Mouse (Mus musculus): ENCODE results near the gene Gja6.

The Gja6 gene

DNA sequence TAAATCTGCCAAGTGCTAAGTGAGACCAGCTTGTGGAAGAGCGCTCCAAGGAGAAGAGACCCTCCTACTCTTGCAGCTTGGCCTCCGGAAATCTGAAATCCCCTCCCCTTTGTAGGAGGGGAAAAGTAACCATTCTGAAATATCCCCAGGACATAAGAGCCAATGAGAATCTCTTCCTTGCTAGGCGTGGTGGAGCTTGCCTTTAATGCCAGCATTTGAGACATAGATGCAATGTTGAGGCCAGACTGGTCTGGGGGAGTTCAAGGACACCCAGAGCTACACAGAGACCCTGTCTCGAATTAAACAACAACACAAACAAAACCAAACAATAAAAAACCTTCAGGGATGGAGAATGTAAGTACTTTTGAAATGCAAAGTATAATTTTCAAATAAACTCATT, at the start of gene Gja6:
Gene Gja6 (minus strand): TSS at position 101 of the 400 bp plus-strand sequence.
- DNase-seq (ENCODE audit: extremely low read depth, low read depth): no peak

DNA sequence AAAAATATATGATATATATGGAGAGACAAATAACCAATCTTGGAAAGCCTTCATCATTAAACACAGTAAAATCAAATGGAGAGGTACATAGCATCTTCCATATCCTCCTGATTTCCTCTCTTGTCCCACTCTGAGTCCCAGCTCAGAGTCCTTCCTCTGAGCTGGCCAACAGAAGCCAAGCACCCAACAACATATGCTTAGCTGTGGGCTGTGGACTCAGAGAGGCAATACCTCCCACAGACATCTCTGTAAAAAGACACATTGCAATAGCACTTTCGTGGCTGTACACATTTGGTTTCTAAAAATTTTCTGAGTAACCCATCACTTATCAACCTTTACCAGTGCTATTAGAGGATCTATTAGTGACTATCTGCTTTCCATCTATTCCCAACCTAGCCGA, 42.7 kb upstream of the Gja6 start:
- DNase-seq (ENCODE audit: extremely low read depth, low read depth): no peak

DNA sequence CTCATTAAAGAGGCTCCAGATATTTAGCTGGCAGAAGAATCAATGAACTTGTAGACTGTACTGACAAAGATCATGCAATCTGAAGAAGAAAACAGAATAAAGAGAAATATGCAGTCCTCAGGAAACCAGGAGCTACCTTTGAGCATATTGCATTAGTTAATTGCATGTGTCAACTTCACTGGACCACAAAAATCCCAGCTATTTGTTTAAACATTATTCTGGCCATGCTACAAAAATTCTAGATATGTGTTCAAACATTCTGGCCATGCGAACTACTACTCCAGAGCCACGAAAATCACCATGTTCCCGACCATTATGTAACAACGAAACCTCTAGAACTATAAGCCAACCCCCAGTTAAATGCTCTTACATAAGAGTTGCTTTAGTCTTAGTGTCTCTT, 37.9 kb upstream of the Gja6 start:
- no peak for DNase-seq (ENCODE audit: extremely low read depth, low read depth)

DNA sequence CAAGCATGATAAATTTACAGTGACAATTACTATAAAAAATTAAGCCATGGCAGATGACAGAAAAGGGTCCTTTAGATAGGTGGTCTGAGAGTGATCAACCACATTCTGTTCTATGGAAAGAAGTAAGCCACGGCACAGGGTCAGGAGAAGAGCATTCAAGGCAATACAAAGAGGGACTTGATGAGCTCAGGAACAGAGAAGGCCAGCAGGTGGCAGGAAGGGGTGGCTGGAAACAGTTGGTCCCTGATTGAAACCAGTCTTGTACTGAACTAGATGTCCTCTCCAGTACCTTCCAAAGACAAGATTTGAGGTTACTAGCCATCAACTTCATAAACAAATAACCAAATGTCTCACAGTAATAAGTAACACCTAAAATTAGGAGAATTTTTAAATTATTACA, 28.7 kb upstream of the Gja6 start:
- DNase-seq (ENCODE audit: extremely low read depth, low read depth): no peak

DNA sequence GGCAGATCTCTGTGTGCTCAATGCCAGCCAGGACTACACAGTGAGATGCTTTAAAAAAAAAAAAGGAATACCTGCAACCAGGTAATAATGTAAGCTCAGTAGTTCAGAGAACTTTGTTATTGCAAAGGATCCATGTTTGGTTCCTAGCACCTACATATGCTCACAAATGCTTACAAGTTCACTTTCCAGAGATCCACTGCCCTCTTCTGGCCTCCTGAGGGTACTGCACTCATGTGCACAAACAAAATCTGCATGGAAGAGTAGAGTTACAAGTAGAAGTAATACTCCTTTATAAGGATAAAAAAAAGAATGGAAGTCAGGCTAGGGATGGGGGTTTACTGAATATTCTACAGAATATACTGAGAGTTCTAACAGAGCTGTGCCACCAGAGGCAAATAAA, 23.8 kb upstream of the Gja6 start:
- no peak for DNase-seq (ENCODE audit: extremely low read depth, low read depth)

DNA sequence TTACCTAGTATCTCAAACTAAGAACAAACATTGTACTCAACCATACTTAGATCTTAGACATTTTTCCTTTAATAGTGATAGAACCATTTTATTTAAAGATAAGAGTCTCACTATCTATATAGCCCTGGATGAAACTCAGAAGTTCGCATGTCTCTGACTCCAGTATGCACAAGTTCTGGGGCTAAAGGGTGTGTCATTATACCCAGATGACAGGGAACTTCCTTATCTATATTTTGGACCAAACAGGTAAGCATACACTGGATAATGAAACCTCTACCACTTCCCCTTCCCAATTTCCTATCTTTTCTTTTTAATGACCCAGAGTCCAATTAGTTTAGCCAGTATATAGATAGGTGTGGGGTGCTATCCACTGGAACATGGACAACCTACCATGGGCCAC, 22.0 kb upstream of the Gja6 start:
- DNase-seq (ENCODE audit: extremely low read depth, low read depth): no peak

DNA sequence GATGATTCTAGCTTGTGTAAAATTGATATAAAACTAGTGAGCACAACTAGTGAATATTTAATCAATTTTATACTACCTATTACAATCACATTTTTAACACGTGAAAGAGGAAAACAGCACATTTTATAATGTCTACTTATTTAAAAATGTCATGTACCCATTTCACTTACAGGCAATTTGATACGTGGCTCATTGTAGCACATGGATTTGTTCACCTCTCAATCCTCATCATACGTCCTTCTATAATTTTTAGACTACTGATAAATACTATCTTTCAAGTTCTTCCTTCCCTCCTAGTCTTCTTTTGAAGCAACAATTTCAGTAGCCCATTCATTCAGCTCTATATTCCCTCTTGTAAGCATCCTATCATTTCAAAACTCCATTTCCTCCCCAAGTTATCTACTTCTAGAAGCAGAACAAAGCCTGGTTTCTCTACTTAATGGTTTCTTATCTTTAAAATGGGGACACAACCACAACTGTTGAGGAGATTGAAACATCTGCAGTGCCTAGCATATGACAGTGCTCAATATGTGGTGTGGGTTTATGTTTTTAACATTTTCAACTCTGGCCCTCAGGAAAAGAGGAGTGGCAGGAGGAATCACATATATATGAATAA, 12.3 kb upstream of the Gja6 start:
- DNase-seq (ENCODE audit: extremely low read depth, low read depth): peak; percentile 71

DNA sequence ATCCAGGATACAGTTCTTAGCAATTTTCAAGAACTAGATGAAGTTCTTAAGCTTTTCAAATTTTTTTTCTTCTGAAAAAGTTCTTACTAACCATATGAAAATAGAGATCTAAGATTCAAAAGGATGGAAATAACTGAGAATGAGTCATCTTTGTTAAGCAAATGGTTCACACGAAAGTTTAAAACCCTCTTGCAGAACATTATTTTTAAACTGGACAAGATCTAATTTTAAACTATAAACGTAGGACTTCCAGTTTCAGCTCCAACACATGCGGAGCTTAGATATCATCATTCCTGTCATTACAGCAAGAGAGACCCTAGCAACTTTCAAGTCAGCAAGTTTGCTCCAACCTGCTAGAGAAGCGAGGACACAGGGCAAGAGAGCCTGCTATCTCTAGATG, 375 bp downstream of the Gja6 start:
- DNase-seq (ENCODE audit: extremely low read depth, low read depth): no peak

DNA sequence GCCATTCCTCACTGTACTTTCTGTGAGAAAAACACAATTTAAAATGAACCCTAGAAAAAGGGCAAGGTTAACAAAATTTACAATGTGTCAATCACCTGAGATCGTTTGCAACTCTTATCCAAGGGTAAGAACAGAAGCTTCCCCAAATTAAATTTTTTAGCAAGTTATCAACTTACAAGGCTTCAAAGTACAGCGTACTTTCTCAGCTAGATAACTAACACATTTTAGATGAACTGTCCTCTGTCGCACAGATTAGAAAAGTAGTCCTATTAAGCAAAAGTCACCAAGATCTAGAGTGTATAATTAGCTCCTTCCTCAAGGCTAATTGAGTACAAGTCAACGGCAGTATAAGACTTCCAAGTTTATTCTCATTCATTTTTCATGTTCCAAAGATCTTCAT, 939 bp downstream of the Gja6 start:
- peak; percentile 35 for DNase-seq (ENCODE audit: extremely low read depth, low read depth)

DNA sequence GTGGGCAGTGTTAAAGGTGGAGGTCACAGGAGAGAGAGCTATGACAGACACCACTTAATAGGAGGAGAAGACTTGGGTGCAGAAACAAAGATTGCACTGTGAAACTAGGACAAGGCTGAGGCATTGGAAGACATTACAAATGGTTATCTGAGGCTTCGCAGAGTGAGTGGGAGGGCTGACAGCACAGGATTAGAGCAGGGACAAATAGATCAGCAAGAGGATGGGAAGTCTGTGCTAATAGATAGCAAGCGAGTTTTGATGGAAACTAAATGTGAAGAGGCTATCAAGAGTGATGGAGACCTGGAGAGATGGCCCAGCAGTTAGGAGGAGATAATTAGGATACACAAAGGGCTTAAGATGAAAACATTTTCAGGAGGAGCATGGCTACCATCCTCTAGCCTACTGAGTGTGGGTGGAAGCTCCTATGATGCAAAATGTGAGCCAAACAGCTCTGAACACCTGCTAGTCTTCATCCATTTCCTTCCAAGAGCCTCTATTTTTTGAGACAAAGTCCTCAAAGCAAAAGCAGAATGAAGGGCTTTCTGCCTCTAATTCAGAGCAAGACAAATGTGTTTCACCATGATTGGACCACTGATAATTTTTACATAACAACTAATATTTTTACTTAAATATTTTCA, 1.7 kb downstream of the Gja6 start:
- peak; percentile 67 for DNase-seq (ENCODE audit: extremely low read depth, low read depth)

DNA sequence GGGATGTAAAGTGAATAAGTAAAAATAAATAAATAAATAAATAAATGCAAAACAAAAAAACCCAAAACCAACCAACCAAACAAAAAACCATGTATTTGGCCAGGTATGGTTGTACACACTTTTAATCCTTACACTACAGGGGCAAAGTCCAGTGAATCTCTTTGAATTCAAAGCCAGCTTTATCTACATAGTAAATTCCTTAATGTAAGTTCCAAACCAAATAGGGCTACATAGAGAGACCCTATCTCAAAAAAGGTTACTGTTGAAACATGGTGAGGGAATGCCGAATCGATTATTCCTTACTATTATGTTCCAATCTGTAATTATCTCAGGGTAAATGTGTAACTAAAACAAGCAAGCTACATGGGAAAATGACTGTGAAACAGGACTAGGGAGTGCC, 5.7 kb downstream of the Gja6 start:
- no peak for DNase-seq (ENCODE audit: extremely low read depth, low read depth)

DNA sequence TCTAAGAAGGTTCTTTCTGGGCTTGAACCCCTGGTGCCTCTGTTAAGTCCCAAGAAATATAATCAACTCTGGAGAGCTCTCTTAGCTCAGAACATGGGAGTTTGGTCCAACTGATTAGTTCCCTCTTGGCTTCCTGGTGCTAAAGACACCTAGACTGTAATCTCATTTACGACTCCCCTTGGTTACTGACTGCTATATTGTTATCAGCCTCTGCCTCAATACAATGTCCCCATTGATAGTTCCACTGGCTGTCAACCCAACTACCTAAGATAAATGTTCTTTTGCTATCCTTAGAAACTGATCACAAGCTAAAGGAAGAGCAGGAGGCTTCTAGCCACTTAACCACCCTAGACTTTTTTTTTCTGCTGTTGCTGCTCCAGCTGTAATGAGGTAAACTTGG, 14.8 kb downstream of the Gja6 start:
- no peak for DNase-seq (ENCODE audit: extremely low read depth, low read depth)

DNA sequence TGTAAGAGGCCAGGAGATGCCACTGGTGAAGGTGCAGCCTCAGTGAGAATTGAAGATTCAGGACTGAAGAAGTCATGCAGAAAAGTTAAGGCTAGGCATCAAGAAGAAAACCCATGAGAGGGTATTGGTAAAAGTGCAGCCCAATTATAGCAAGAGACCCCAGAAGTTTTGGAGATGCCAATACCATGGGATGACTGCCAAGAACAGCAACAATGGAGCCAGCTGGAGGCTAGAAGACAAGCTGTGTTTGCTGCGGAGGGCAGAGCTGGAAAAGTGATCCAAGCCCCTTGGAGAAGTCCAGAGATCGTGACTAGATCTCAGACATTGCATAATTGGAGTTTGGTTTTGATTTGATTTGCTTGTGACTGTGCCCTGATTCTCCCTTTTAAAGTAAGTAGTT, 20.6 kb downstream of the Gja6 start:
- no peak for DNase-seq (ENCODE audit: extremely low read depth, low read depth)

DNA sequence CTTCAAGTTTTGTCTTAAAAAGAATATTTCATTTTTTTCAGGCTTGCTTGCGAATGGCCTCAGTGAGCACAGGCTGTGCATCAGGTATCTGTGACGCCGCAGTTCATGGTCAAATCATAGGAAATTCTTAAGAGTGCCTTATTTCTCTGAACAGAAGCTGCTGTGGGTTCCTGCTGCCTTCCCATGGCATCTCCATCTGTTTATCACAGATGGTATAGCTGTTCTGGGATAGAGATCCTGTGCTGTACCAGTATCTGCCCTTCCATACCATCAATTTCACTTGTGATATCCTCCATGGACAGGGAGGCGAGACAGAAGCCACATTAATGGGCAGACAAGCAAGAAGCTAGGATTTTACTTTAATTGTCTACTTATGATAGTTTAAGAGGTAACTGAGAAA, 40.3 kb downstream of the Gja6 start:
- DNase-seq (ENCODE audit: extremely low read depth, low read depth): no peak

DNA sequence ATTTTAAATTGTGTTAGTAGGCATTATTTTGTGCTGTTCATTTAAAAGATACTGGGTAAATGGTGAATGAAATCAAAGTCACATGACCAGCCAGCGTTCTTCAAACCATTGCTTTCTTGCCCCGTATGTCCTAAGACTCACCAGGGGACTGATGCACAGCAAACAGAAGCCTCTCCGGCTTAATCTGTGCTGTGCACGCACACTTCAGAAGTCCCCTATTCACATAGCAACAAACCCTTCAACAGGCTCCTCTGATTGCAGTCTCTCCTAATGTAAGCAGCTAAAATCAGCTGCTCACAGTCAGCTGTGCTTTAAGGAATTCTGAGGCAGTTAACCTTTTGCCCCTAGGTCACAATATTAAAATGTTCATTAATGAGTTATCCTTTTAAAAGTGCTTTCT, 41.8 kb downstream of the Gja6 start:
- no peak for DNase-seq (ENCODE audit: extremely low read depth, low read depth)

DNA sequence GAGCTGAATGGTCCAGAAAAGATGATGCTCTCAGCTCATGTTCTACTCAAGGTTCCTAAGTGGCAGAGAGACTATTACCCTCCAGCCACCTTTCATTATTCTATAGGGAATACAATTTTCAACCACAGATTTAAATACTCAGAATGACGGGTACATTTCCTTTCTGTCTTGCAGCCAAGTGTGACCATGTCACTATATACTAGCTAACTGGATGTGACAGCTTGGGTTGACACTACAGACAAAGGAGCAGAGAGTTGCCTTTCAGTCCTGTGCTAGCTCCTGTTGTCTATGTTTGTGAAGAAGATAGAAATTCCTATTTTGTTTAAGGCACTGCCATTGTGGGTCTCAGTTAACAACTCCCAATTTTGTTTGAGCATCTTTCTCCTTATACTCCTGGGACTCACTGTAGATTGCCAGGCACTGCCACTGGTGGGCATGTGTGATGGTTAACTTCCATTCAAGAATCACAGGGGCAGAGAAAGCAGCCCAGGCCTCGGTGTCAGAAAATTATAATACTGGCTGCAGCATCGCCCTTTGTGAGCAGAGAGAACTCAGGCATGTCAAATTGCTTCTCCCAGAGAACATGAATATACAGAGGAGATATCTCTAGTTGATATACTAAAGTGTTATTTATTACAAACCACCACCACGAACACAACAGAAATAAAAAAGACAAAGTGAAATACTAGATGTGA, 43.0 kb downstream of the Gja6 start:
- DNase-seq (ENCODE audit: extremely low read depth, low read depth): no peak
